Mouse (Mus musculus): ENCODE results near the gene 4921504E06Rik.

DNA sequence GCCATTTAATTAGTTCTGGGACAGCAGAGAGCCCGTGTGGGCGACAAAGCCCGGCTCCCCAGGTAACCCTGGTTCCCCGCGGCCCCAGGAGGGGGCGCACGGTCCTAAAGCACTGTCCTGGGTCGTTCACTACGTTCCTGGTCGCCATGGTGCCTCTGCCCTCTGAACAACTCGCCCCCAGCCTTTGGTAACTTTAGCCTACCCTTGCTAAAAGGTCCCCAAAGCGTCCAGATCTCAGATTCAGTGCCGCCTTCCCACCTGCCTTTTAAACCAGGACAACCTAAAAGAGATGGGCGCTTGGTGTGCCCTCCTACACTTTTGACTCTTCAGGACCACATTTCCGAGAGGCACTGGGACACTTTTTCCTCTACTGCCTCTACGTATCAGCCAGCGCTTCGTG is 122.5 kb downstream of the 4921504E06Rik start:
- TF ChIP-seq GATA1 (IDR thresholded peaks at IDR 0.05; ENCODE audit: low read length) (no peak), TAL1 (IDR thresholded peaks at IDR 0.05; ENCODE audit: low read length) (no peak)
